In the genomic region with DNA sequence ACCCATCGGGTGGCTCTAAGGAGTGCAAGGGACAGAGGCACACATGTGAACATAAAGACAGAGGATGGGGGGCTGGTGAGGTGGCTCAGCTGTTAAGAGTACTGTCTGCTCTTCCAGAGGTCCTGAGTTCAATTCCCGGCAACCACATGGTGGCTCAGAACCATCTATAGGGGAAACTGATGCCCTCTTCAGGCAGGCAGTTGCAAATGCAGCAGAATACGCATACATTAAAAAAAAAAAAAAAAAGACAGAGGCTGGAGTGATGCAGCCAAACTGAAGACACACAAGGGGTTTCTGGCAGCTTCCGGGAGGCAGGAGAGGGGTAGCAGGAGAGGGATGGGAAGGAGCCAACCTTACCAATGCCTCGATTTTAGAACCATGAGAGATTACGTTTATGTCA, we compare ENCODE assay signal across 24 mouse cellular contexts. TPM values are rescaled to one million over a fixed set of nuclear protein-coding genes. Genes with fewer than 3 reads are reported as not detected.
DNase-seq lines count a peak whose midpoint lies in the region; ATAC-seq and TF ChIP-seq lines count a peak whose summit lies in the region.
"Had no signal": no experiment of that assay in that cellular context is flagged by ENCODE, and none has a peak within 500 bp of the region (broad histone marks: within the 10 kb centered on the region; RNA-seq: fewer than 3 reads in every experiment).

No protein-coding gene starts in this region.

- in situ Hi-C loops in ES-E14 (cut with MboI; ENCODE audit: low sequenced_read_pairs in 2 of 2, unreplicated experiment in 2 of 2), result loop anchor here in 1 of 2 experiments (10.0 kb wide), 1 partner anchor 98 kb away; no protein-coding TSS in a partner anchor

- H3K27ac ChIP-seq in intestine, postnatal 0 days (ENCODE audit: low read depth, low read length), result no peak overlapping the region
- H3K27ac ChIP-seq in intestine, embryonic 16.5 days (ENCODE audit: low read length), result no peak overlapping the region
- no peak overlapping the region for H3K27ac ChIP-seq in lung, embryonic 14.5 days (ENCODE audit: low read depth)
- H3K27ac ChIP-seq in ES-E14 (ENCODE audit: insufficient read depth, low read depth, low read length, poor library complexity, severe bottlenecking), result no peak overlapping the region
- no peak overlapping the region for H3K27ac ChIP-seq in stomach, postnatal 0 days (replicated peaks)
- H3K27ac ChIP-seq in forebrain, embryonic 14.5 days (ENCODE audit: low read depth, low read length), result no peak overlapping the region
- H3K27ac ChIP-seq: embryonic facial prominence, embryonic 13.5 days; forebrain, embryonic 13.5 days; hindbrain, embryonic 14.5 days; kidney, embryonic 15.5 days; limb, embryonic 10.5 days; macrophage; neural tube, embryonic 15.5 days had no signal

- no peak overlapping the region for H3K9ac ChIP-seq in intestine, postnatal 0 days (ENCODE audit: low read depth, low read length)
- H3K9ac ChIP-seq in intestine, embryonic 16.5 days (ENCODE audit: low read depth, low read length), result no peak overlapping the region
- H3K9ac ChIP-seq in lung, embryonic 14.5 days, result no peak overlapping the region
- H3K9ac ChIP-seq in ES-E14 (ENCODE audit: insufficient read depth, low read depth, low read length, poor library complexity, severe bottlenecking), result no peak overlapping the region
- no peak overlapping the region for H3K9ac ChIP-seq in stomach, postnatal 0 days (ENCODE audit: low read length)
- no peak overlapping the region for H3K9ac ChIP-seq in forebrain, embryonic 14.5 days (ENCODE audit: low read length)
- H3K9ac ChIP-seq: embryonic facial prominence, embryonic 13.5 days; forebrain, embryonic 13.5 days; hindbrain, embryonic 14.5 days; kidney, embryonic 15.5 days; neural tube, embryonic 15.5 days had no signal

- TF ChIP-seq POLR2A in lung, adult 2 months (IDR thresholded peaks at IDR 0.05; ENCODE audit: borderline replicate concordance, extremely low read depth, low read depth, low read length), result no peak

- no peak overlapping the region for H3K4me3 ChIP-seq in intestine, postnatal 0 days (ENCODE audit: low read depth, low read length)
- H3K4me3 ChIP-seq in intestine, embryonic 16.5 days (ENCODE audit: low read length), result no peak overlapping the region
- H3K4me3 ChIP-seq in lung, embryonic 14.5 days (ENCODE audit: low read depth, low read length), result no peak overlapping the region
- no peak overlapping the region for H3K4me3 ChIP-seq in lung, adult 2 months (replicated peaks; ENCODE audit: extremely low read depth, low read depth, low read length)
- no peak overlapping the region for H3K4me3 ChIP-seq in ES-E14 (ENCODE audit: insufficient read depth in 1 of 2, low read depth in 1 of 2, low read length in 2 of 2, poor library complexity in 1 of 2, severe bottlenecking in 1 of 2)
- no peak overlapping the region for H3K4me3 ChIP-seq in stomach, postnatal 0 days (ENCODE audit: low read depth, low read length)
- H3K4me3 ChIP-seq in forebrain, embryonic 14.5 days (ENCODE audit: low read depth, low read length), result no peak overlapping the region
- H3K4me3 ChIP-seq: embryonic facial prominence, embryonic 13.5 days; erythroblast, embryonic 14.5 days; forebrain, embryonic 13.5 days; kidney, embryonic 15.5 days; limb, embryonic 10.5 days; neural tube, embryonic 15.5 days had no signal

- ATAC-seq in intestine, postnatal 0 days, result no peak
- ATAC-seq in intestine, embryonic 16.5 days, result no peak
- ATAC-seq in lung, embryonic 14.5 days (ENCODE audit: insufficient read depth), result no peak
- ATAC-seq in stomach, postnatal 0 days (ENCODE audit: low FRiP score, low TSS enrichment), result no peak
- ATAC-seq in forebrain, embryonic 14.5 days, result no peak
- ATAC-seq: activated CD4-positive, CD25-positive, alpha-beta regulatory T cell, adult 4 months; forebrain, embryonic 13.5 days; midbrain, embryonic 16.5 days; Patski had no signal

- H3K9me3 ChIP-seq in intestine, postnatal 0 days (ENCODE audit: control insufficient read depth), result no peaks in the 10 kb centered on the region
- H3K9me3 ChIP-seq in intestine, embryonic 16.5 days (ENCODE audit: control insufficient read depth, low read length), result no peaks in the 10 kb centered on the region
- H3K9me3 ChIP-seq in lung, embryonic 14.5 days (ENCODE audit: low read depth, low read length), result no peaks in the 10 kb centered on the region
- H3K9me3 ChIP-seq in ES-E14 (ENCODE audit: control insufficient read depth, insufficient read depth, low read depth, low read length), result no peaks in the 10 kb centered on the region
- H3K9me3 ChIP-seq in stomach, postnatal 0 days (ENCODE audit: control insufficient read depth, low read length), result no peaks in the 10 kb centered on the region
- no peaks in the 10 kb centered on the region for H3K9me3 ChIP-seq in forebrain, embryonic 14.5 days (replicated peaks; ENCODE audit: control insufficient read depth, low read length)
- H3K9me3 ChIP-seq: forebrain, embryonic 13.5 days; kidney, embryonic 15.5 days; limb, embryonic 10.5 days; neural tube, embryonic 15.5 days had no signal

- WGBS in intestine, postnatal 0 days, result 91% methylated on average over 6 of the region's 6 CpGs
- 89% methylated on average over 6 of the region's 6 CpGs for WGBS in intestine, embryonic 16.5 days
- 84% methylated on average over 6 of the region's 6 CpGs for WGBS in lung, embryonic 14.5 days
- 87% methylated on average over 6 of the region's 6 CpGs for WGBS in lung, adult 2 months
- WGBS in stomach, postnatal 0 days, result 81% methylated on average over 6 of the region's 6 CpGs
- 91% methylated on average over 6 of the region's 6 CpGs for WGBS in forebrain, embryonic 14.5 days

- no peak for DNase-seq in lung, embryonic 14.5 days
- no peak for DNase-seq in lung, adult 2 months
- no peak for DNase-seq in ES-E14 (ENCODE audit: low read depth, low spot score)
- no peak for DNase-seq in stomach, postnatal 0 days (ENCODE audit: low spot score)
- no peak for DNase-seq in forebrain, embryonic 14.5 days (ENCODE audit: low spot score)
- DNase-seq: adrenal gland, adult 8-10 months; cerebellum, adult 2 months; cerebellum, postnatal 25 days; gastrocnemius, postnatal 25 days; heart, postnatal 36 days; kidney, postnatal 4 days had no signal

- H3K4me2 ChIP-seq in intestine, postnatal 0 days (replicated peaks; ENCODE audit: low read depth), result no peak overlapping the region
- H3K4me2 ChIP-seq in intestine, embryonic 16.5 days (ENCODE audit: low read depth, low read length), result no peak overlapping the region
- no peak overlapping the region for H3K4me2 ChIP-seq in lung, embryonic 14.5 days
- no peak overlapping the region for H3K4me2 ChIP-seq in stomach, postnatal 0 days (replicated peaks; ENCODE audit: low read depth)
- H3K4me2 ChIP-seq in forebrain, embryonic 14.5 days (ENCODE audit: low read length), result no peak overlapping the region
- H3K4me2 ChIP-seq: embryonic facial prominence, embryonic 13.5 days; forebrain, embryonic 13.5 days; hindbrain, embryonic 14.5 days; kidney, embryonic 15.5 days; neural tube, embryonic 15.5 days had no signal

- TF ChIP-seq CTCF in intestine, postnatal 0 days (IDR thresholded peaks at IDR 0.05; ENCODE audit: low read depth), result peak; percentile 45
- TF ChIP-seq CTCF in lung, embryonic 14.5 days (IDR thresholded peaks at IDR 0.05; ENCODE audit: low read depth), result peak; percentile 25
- no peak for TF ChIP-seq CTCF in lung, adult 2 months (IDR thresholded peaks at IDR 0.05; ENCODE audit: insufficient read depth, low read length)
- peak; percentile 40 for TF ChIP-seq CTCF in stomach, postnatal 0 days (IDR thresholded peaks at IDR 0.05; ENCODE audit: low read depth)

- peaks cover 34% of the 10 kb centered on the region for H3K36me3 ChIP-seq in intestine, postnatal 0 days (ENCODE audit: control insufficient read depth, insufficient read depth)
- peaks cover 17% of the 10 kb centered on the region for H3K36me3 ChIP-seq in intestine, embryonic 16.5 days (ENCODE audit: control insufficient read depth, insufficient read depth, low read length)
- H3K36me3 ChIP-seq in lung, embryonic 14.5 days (ENCODE audit: insufficient read depth), result peaks cover 93% of the 10 kb centered on the region
- peaks cover 12% of the 10 kb centered on the region; the same call in 1 of the 2 replicates for H3K36me3 ChIP-seq in ES-E14 (ENCODE audit: control insufficient read depth, insufficient read depth, low read length, poor library complexity, severe bottlenecking)
- peaks cover 23% of the 10 kb centered on the region for H3K36me3 ChIP-seq in stomach, postnatal 0 days (ENCODE audit: control insufficient read depth, insufficient read depth, low read length)
- peaks cover 6% of the 10 kb centered on the region; the same call in 1 of the 2 replicates for H3K36me3 ChIP-seq in forebrain, embryonic 14.5 days (ENCODE audit: control insufficient read depth, insufficient read depth, low read length)

- H3K4me1 ChIP-seq in intestine, postnatal 0 days (replicated peaks; ENCODE audit: control insufficient read depth, insufficient read depth, low read length), result no peaks in the 10 kb centered on the region
- no peaks in the 10 kb centered on the region for H3K4me1 ChIP-seq in intestine, embryonic 16.5 days (ENCODE audit: control insufficient read depth, insufficient read depth, low read length)
- no peaks in the 10 kb centered on the region for H3K4me1 ChIP-seq in lung, embryonic 14.5 days (ENCODE audit: insufficient read depth)
- H3K4me1 ChIP-seq in lung, adult 2 months (ENCODE audit: control insufficient read depth, insufficient read depth, low read length), result no peaks in the 10 kb centered on the region
- peaks cover 0 to 3% of the 10 kb centered on the region in 2 experiments; a peak in 1 of 4 replicates for H3K4me1 ChIP-seq in ES-E14 (ENCODE audit: control insufficient read depth in 2 of 2, insufficient read depth in 2 of 2, low read length in 2 of 2, poor library complexity in 1 of 2)
- H3K4me1 ChIP-seq in stomach, postnatal 0 days (replicated peaks; ENCODE audit: control insufficient read depth, insufficient read depth), result no peaks in the 10 kb centered on the region
- no peaks in the 10 kb centered on the region for H3K4me1 ChIP-seq in forebrain, embryonic 14.5 days (ENCODE audit: control insufficient read depth, insufficient read depth, low read length)
- H3K4me1 ChIP-seq: embryonic facial prominence, embryonic 13.5 days; forebrain, embryonic 13.5 days; kidney, embryonic 15.5 days; neural tube, embryonic 15.5 days had no signal

- no peak for TF ChIP-seq EP300 in stomach, postnatal 0 days (optimal IDR thresholded peaks at IDR 0.05)

- H3K27me3 ChIP-seq in intestine, postnatal 0 days (replicated peaks; ENCODE audit: control insufficient read depth, insufficient read depth, low read length), result no peaks in the 10 kb centered on the region
- H3K27me3 ChIP-seq in intestine, embryonic 16.5 days (replicated peaks; ENCODE audit: control insufficient read depth, insufficient read depth, low read length), result no peaks in the 10 kb centered on the region
- H3K27me3 ChIP-seq in lung, embryonic 14.5 days (ENCODE audit: insufficient read depth, low read length), result no peaks in the 10 kb centered on the region
- no peaks in the 10 kb centered on the region for H3K27me3 ChIP-seq in stomach, postnatal 0 days (ENCODE audit: control insufficient read depth, insufficient read depth, low read length)
- H3K27me3 ChIP-seq in forebrain, embryonic 14.5 days (replicated peaks; ENCODE audit: control insufficient read depth, insufficient read depth, low read length), result no peaks in the 10 kb centered on the region
- H3K27me3 ChIP-seq: embryonic facial prominence, embryonic 13.5 days; forebrain, embryonic 13.5 days; kidney, embryonic 15.5 days; neural tube, embryonic 15.5 days; Patski had no signal

RNA-seq across cellular contexts. Expression of a gene that starts 19.8 kb away (rescaled TPM):
- polyA plus RNA-seq in intestine, postnatal 0 days (2015; fragmentation: Nextera tagmentation; extraction: Ambion mirVana), result 29.9 and 30.3 TPM in 2 replicates
- 27.2 and 28.1 TPM in 2 replicates for polyA plus RNA-seq in intestine, embryonic 16.5 days (2015; fragmentation: Nextera tagmentation; extraction: Ambion mirVana)
- polyA plus RNA-seq in lung, embryonic 14.5 days (2014; fragmentation: Nextera tagmentation; extraction: Ambion mirVana), result 13.2 and 14.3 TPM in 2 replicates
- 43.9 and 47.2 TPM in 2 replicates for polyA plus RNA-seq in lung, adult 2 months (2012; rRNA removed)
- total RNA-seq in ES-E14 (2012; rRNA removed), result 14.3 and 24.9 TPM in 2 replicates
- 14.7 and 15.5 TPM in 2 replicates for polyA plus RNA-seq in stomach, postnatal 0 days (2015; fragmentation: Nextera tagmentation; extraction: Ambion mirVana)
- 8.1 and 9.6 TPM in 2 replicates for polyA plus RNA-seq in forebrain, embryonic 14.5 days (2014; fragmentation: Nextera tagmentation; extraction: Ambion mirVana)

RNA-seq across cellular contexts. Expression of a gene that starts 50.7 kb away (rescaled TPM):
- polyA plus RNA-seq in intestine, postnatal 0 days (2015; fragmentation: Nextera tagmentation; extraction: Ambion mirVana), result 86.9 and 89.2 TPM in 2 replicates
- polyA plus RNA-seq in intestine, embryonic 16.5 days (2015; fragmentation: Nextera tagmentation; extraction: Ambion mirVana), result 235 and 247 TPM in 2 replicates
- polyA plus RNA-seq in lung, embryonic 14.5 days (2014; fragmentation: Nextera tagmentation; extraction: Ambion mirVana), result 406 and 411 TPM in 2 replicates
- 151 and 170 TPM in 2 replicates for polyA plus RNA-seq in lung, adult 2 months (2012; rRNA removed)
- 121 and 125 TPM in 2 replicates for total RNA-seq in ES-E14 (2012; rRNA removed)
- 140 and 141 TPM in 2 replicates for polyA plus RNA-seq in stomach, postnatal 0 days (2015; fragmentation: Nextera tagmentation; extraction: Ambion mirVana)
- 41.6 and 48.5 TPM in 2 replicates for polyA plus RNA-seq in forebrain, embryonic 14.5 days (2014; fragmentation: Nextera tagmentation; extraction: Ambion mirVana)
